Mouse (Mus musculus) layer of hippocampus, postnatal 36 days (tissue): Measurements from ENCODE around the gene Slc24a2. TPM values are rescaled to one million over a fixed set of nuclear protein-coding genes. Genes with fewer than 3 reads are reported as not detected.

Experiments used
- DNase-seq, 2 experiments: peaks; one replicate each; pipeline ENCODE4 v3.0.0; 2022
- total RNA-seq, 2 experiments: library from RNA; stranded (reverse); gene quantifications; 2 replicates each; pipeline ENCODE4 v1.2.3; 2021

Slc24a2 gene
- total RNA-seq, 2 experiments from 2014 or later: 374 to 393 TPM

- DNase-seq: peak; percentile 48 to 56
Observed at GRCm38 (mm10) chr4:87041412-87041997, 188.8 kb downstream of the Slc24a2 start.

DNA sequence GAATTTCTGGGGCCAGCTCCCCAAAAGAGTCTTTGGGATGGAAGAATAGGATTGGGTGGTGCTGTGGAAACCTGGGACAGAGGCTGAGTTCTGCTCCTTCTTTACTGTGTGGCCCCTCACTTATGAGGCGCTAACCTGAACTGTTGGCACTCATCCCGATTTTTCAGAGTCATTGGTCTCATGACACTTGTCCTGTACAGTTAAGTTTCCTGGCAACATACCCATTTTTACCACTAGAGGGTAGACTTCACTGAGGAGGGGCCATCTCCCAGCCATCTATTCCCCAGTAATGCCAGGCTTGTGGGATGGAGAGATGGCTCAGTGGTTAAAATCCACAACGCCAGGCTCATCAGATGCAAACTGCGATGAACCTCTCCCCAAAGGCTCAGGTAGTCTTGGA, 192.7 kb downstream of the Slc24a2 start:
- DNase-seq: no peak

GRCm38 (mm10) chr4:87036507-87036906, 193.8 kb downstream of the Slc24a2 start:
- no peak for DNase-seq

DNA sequence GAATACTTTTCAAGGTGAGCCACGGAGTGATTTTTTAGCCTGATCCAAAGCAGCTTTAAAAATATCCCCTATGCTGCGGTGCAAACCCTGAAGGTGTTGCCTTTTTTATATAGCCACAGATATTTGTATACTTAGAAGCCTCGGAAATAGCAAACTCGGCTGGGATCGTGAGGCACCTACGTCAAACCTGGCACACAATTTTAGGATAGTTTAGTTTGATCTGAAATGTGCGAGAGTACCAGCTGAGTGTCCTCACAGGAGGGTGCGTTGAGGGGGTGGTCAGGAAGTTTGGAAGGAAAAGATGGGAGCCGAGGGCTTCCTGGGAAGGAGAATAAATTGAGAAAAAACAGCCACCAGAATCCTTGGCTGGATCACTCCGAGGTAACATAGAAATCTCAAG, 194.6 kb downstream of the Slc24a2 start:
- DNase-seq: no peak

- no peak for DNase-seq
Observed at GRCm38 (mm10) chr4:87032632-87033031, 197.6 kb downstream of the Slc24a2 start.

GRCm38 (mm10) chr4:87031076-87031475, 199.2 kb downstream of the Slc24a2 start:
- DNase-seq: no peak

- DNase-seq: no peak
Observed at GRCm38 (mm10) chr4:87026311-87027151, 203.7 kb downstream of the Slc24a2 start.

DNA sequence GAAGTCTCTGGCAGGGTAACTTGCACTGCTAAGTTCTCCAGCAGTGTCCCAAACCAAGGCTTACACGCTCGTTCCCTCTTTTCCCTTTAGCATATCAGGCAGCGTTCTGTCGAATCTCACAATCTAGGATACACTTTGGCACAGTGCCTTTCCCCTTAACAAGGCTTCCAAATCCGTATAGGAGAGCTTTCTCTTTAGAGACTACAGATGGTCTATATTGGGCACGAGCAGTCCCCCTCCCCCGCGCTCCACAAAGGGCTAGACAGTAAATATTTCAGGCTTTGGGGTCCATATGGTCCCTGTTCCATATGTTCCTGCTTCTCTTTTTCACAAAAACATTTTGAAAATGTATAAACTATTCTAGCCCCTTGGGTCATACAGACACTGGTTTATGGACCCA, 205.7 kb downstream of the Slc24a2 start:
- DNase-seq: no peak

DNA sequence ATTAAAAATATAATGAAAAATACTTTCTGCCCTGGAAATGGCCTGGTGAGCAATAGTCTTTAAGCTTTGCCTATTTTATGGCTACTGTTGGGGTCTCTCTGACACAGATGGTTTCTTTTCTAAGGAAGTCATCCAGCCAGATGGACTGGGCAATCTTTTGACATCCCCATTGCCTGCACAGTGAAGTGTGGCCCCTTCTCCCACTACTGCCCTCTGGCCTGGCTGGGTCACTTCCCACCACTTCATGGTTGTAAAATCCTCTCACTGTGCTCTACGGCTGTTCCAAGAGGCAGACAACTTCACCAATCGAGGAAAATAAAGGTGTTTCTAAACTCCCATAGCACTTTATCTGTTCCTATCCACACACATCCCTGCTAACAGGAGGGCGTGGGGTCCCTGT, 208.7 kb downstream of the Slc24a2 start:
- no peak for DNase-seq

DNA sequence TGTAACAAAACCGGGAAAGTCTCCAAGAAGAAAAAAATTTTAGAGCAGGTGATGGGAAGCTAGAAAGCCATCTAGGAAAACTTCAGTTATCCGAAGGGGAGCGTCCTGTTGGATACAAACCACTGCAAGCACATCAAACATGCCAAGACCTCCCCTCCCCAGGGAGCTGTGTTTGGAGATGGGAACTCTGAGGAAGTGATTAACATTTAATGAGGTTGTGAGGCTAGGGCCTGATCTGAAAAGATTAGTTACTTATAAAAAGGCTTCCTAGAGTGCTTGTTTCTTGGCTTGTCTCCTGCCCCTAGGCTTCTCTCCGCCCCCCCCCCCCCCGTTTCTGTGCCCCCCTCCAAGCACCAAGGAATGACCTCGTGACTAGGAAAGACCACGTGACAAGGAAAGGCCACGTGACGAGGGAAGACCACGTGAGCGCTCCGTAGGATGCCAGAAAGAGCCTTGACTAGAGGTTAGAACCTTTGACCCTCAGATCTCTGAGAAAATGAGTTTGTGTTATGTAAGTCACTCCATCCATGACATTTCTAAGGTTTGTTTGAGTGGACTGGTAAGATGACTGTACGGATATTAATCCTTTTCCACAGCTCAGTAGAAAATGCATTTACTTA, 210.7 kb downstream of the Slc24a2 start:
- DNase-seq: no peak

DNA sequence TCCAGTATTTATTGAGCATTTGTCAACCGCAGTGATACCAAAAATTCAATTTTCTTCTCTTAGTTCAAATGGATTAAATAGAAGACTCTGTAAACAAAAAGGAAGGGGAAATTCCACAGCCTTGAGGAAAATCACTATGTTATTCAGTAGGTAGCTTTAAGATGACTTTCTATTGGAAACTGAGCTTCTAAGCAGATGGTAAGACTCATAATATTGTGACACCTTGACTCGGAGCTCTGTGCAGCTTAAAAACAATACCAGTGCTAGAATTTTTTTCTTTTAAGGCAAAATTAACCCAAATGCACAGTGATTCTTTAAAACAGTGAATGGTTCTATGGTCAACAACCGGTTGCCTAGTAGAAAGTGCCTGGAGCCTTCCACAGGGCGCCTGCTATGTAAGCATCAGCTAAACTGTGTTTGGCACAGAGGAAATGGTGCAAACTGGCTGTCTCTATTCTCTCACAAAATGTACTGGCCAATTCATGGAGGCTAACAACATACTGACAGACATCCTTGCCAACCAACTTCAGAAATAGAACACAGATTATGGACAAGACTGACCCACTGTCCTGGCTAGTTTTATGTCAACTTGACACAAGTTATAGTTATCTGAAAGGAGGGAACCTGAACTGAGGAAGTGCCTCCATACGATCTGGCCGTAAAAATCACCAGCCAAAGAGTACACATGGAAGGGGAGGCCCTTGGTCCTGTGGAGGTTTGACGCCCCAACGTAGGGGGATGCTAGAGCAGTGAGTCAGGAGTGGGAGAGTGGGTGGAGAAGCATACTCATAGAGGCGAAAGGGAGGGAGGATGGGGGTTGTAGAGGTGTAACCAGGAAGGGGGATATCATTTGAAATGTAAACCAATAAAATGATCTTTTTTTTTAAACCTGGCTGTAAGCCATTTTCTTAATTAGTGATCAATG, 211.9 kb downstream of the Slc24a2 start:
- DNase-seq: no peak

- DNase-seq: no peak
Observed at GRCm38 (mm10) chr4:87017464-87017863, 212.8 kb downstream of the Slc24a2 start.

GRCm38 (mm10) chr4:87015746-87016145, 214.5 kb downstream of the Slc24a2 start:
- no peak for DNase-seq

DNA sequence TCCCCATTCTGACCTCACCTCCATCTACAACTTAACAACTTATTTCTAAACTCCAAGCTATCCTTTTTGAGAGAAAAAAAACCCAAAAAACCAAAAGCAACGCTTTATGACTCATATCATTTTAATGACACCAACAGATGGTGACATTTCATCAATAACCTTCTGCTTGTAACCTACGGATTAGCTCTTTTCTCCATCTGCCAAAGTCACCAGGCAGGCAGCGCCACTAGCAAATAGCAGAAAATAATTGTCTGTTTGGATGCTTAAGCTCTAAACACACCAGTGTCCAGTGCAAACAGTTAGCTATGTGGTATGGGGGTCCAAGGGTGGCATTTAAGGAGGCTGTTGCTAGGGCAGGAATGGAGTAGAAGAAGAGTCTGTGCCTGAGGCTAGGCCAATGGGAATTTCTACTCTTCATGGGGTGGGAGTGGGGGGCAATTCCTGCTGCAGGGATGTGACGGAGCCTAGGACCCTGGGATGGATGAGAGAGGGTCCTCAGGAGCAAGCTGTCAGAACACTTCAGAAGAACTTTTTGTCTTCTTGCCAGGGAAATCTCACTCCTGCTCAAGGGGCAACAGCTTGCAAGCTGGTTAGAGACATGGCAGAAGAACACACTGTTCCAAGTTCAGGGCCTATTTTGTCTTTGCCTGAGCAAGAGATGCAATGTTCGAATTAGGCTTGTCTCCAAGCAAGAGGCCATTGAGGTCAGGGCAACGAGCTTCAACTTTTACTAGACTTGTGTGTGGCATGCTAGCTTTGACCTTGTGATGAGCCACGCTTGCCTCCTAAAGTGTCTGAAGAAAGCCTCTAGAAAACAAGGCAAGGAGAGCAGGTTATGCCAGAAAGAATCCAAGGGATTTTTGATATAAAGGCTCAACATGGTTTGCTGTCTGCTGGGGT, 216.3 kb downstream of the Slc24a2 start:
- DNase-seq: no peak

DNA sequence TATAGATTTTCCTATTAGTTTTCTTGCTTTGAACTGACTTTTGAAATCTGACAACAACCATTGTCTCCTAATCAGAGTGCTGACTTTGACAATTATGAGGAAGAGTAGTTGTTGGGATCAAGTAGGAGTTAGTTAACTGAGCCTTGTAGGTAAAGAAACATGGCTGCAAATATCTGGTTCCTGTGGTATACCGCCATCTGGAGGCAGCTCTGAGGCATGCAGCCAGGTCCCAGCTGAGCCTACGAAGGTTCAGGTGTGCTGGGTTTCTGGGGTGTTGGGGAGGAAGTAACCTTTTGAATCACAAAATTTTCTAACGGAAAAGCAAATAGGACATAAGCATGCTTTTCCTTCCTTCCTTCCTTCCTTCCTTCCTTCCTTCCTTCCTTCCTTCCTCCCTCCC, 237.8 kb downstream of the Slc24a2 start:
- DNase-seq: no peak

DNA sequence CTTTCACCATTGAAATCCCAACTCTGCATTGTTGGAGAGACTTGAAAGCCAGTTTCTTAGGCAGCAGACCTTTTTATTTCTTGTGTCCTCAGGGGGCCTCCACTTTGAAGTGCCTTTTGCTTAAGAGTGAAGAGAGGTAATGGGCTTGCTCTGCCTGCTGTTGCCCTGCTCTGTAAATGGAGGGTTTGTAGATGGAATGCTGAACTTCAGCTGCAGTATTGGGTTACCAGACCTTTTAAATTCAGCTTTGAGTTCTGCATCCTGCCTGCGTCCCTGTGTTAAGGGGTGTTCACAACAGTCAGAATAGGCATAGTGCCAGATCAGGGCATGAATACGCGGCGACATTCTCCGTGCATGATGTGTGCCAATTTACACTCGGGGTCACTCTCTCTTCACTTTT, 241.0 kb downstream of the Slc24a2 start:
- DNase-seq: no peak

GRCm38 (mm10) chr4:86987846-86988245, 242.4 kb downstream of the Slc24a2 start:
- no peak for DNase-seq

DNA sequence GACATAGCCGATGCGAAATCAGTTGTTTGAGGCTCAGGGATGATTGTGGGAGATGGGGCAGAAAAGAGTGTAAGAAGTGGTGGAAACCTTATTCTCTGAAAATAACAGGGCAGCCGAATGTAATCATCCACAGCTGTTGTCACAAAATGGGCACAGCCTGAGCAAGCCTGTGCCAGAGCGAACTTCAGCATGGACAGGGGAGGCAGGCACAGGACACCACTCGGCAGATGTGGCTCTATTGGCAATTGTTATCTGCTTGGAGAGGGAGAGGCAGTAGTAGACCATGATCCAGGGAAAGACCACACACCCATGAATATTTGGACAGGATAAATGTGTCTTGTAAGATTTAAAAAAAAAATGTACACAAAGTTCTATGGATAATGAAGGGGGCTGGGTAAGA, 253.0 kb downstream of the Slc24a2 start:
- no peak for DNase-seq

DNA sequence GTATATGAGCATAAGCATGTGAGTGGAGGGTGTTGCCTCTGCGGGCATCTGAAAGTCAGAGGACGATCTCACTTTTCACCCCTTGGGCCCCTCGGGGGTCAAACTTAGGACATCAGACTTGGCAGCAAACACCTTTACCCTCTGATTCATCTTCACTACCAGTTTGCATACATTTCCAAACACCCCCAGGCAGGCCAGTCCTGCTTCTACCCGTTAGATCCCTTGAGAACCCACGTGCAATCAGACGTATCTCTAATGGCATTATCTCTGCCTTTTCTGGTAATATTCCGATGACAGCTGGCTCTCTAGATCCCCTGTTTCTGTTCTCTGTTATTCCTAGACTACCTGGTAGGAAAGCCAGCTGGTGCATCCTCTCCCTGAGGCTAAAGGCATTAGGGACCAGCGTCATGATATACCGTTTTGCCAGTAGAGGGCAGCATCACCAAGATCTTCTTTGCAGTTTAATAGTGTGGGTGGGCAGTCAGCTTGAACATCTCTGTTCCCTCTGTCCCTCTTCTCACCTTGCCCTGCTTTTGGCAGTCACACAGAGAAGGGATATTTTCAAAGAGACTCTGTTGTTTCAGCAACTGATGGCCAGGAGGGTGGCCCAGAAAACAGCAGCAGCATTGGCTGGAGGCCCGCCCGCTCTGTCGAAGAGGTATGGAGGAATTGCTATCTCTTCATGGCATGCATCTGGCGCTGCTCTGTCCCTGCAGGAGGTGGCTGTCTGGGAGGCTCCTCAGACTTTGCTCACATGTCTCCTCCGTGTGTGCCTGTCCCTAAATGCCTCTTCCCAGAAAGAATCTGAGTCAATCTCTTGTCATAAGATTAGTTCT, 272.5 kb downstream of the Slc24a2 start:
- peak; percentile 66 to 72 for DNase-seq

- DNase-seq: no peak
Observed at GRCm38 (mm10) chr4:86955448-86955847, 274.8 kb downstream of the Slc24a2 start.

- DNase-seq: no peak
Observed at GRCm38 (mm10) chr4:86953519-86953918, 276.8 kb downstream of the Slc24a2 start.
